Mouse (Mus musculus): ENCODE measurements around the gene Slmap.
A peak's percentile ranks its signal among the peaks of the same experiment; 100 is the strongest.
"Not testable (repeated sequence)": the region's sequence is repeated elsewhere in the genome, so short reads cannot be mapped to it uniquely, and the experiment has no call there.

Gene Slmap

GRCm38 (mm10) chr14:26534757-26535479 is at the start of gene Slmap:
Gene Slmap (minus strand): TSS chr14:26534931.
- DNase-seq = peak; percentile 98

GRCm38 (mm10) chr14:26583645-26584044 is 48.9 kb upstream of the Slmap start:
- DNase-seq = no peak

GRCm38 (mm10) chr14:26579346-26580343 is 44.9 kb upstream of the Slmap start:
- peak; percentile 88 to 90 for DNase-seq

GRCm38 (mm10) chr14:26578791-26579191 is 44.1 kb upstream of the Slmap start:
- peak; percentile 27 to 29 for DNase-seq

GRCm38 (mm10) chr14:26576255-26576780 is 41.6 kb upstream of the Slmap start:
- no peak for DNase-seq

- not testable (repeated sequence) for DNase-seq
Observed at GRCm38 (mm10) chr14:26573556-26573955, 38.8 kb upstream of the Slmap start, which contains the start of gene Dennd6a. Gene Dennd6a (plus strand): TSS chr14:26573856.

GRCm38 (mm10) chr14:26571951-26572675 is 37.4 kb upstream of the Slmap start:
- peak; percentile 49 to 52 for DNase-seq

GRCm38 (mm10) chr14:26569880-26570279 is 35.1 kb upstream of the Slmap start:
- no peak for DNase-seq

GRCm38 (mm10) chr14:26562247-26562646 is 27.5 kb upstream of the Slmap start:
- no peak for DNase-seq

GRCm38 (mm10) chr14:26558536-26558935 is 23.8 kb upstream of the Slmap start:
- DNase-seq = no peak

GRCm38 (mm10) chr14:26557581-26557980 is 22.9 kb upstream of the Slmap start:
- DNase-seq = no peak

- no peak for DNase-seq
Observed at GRCm38 (mm10) chr14:26552853-26553252, 18.1 kb upstream of the Slmap start.

GRCm38 (mm10) chr14:26552441-26552840 is 17.7 kb upstream of the Slmap start:
- DNase-seq = no peak

GRCm38 (mm10) chr14:26550712-26551111 is 16.0 kb upstream of the Slmap start:
- no peak for DNase-seq

GRCm38 (mm10) chr14:26547516-26548488 is 13.1 kb upstream of the Slmap start:
- no peak for DNase-seq

- no peak for DNase-seq
Observed at GRCm38 (mm10) chr14:26542136-26542535, 7.4 kb upstream of the Slmap start.

GRCm38 (mm10) chr14:26540577-26540976 is 5.8 kb upstream of the Slmap start:
- no peak for DNase-seq

- no peak for DNase-seq
Observed at GRCm38 (mm10) chr14:26539241-26539640, 4.5 kb upstream of the Slmap start.

GRCm38 (mm10) chr14:26533821-26534756 is 642 bp downstream of the Slmap start:
- peak; percentile 51 to 58 for DNase-seq

GRCm38 (mm10) chr14:26533267-26533666 is 1.5 kb downstream of the Slmap start:
- DNase-seq = no peak
